Mouse (Mus musculus): ENCODE measurements around the gene Sema3d.

Gene Sema3d

GRCm38 (mm10) chr5:12634227-12634980, 251.2 kb downstream of the Sema3d start:
- no peak for DNase-seq (ENCODE audit: low spot score)

DNA sequence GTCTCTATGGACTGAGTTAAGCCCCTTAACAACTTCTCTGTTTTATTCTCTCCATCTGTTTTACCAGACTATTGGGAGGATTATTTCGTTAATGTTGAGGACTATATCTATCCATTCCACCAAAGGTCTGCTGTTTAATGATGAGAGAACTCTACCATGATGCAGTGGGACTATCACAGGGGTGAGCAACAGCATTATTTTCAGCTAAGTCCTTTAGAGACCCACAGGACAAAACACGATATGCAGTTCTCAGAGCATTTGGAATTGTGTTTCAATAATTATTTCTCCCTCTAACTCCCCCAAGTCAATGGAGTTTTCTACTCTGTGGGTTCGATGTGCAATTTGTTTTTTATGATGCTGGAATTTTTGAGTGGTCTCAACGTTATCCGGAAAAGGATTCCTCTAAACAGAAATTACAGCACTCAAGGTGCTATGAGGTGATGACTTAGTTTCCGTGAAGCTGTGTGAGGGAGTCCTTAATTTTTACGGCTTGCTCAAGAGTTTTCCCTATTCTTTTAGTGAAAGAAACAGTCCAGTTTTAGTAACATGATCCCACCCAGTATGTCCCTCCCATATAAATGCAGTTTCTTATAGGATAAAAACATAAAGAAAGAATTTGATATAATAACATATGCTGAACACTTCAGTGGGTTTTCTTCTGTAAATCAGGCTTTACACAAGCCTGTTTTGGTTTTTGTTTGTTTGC, 254.7 kb downstream of the Sema3d start:
- no peak for DNase-seq (ENCODE audit: low spot score)
